Mouse (Mus musculus) olfactory bulb, adult 2 months (tissue): ENCODE results near the gene Clspn.

ENCODE experiments used
- CTCF ChIP-seq: fragments of 200-500 bp; IDR thresholded peaks from 2 replicates; pipeline ENCODE4 v1.5.1; 2012; ENCODE audit warnings: low read depth, mild to moderate bottlenecking, low read length, moderate library complexity; ENCODE audit not compliant: insufficient read depth
- POLR2A ChIP-seq: fragments of 200-500 bp; IDR thresholded peaks from 2 replicates; pipeline ENCODE4 v1.6.1; 2012; ENCODE audit warnings: mild to moderate bottlenecking, low read depth, low read length, moderate library complexity; ENCODE audit not compliant: insufficient read depth

- TF ChIP-seq POLR2A, result no peak
- no peak for TF ChIP-seq CTCF
Observed at GRCm38 (mm10) chr4:126602445-126602762, 45.7 kb downstream of the Clspn start.
